Comparison of ENCODE assay signal across 10 mouse cellular contexts in genomic region chr10:21829062-21829731, GRCm38 (mm10). TPM values are rescaled to one million over a fixed set of nuclear protein-coding genes. Genes with fewer than 3 reads are reported as not detected.
DNase-seq lines count a peak whose midpoint lies in the region; ATAC-seq and TF ChIP-seq lines count a peak whose summit lies in the region.
"Had no signal": no experiment of that assay in that cellular context is flagged by ENCODE, and none has a peak within 500 bp of the region (broad histone marks: within the 10 kb centered on the region; RNA-seq: fewer than 3 reads in every experiment).

No protein-coding gene starts in this region.

- H3K9me3 ChIP-seq in embryonic facial prominence, embryonic 11.5 days (replicated peaks; ENCODE audit: control insufficient read depth, low read length): no peaks in the 10 kb centered on the region
- H3K9me3 ChIP-seq in limb, embryonic 11.5 days (ENCODE audit: control insufficient read depth, low read length): no peaks in the 10 kb centered on the region
- H3K9me3 ChIP-seq in stomach, postnatal 0 days (ENCODE audit: control insufficient read depth, low read length): no peaks in the 10 kb centered on the region

- no peaks in the 10 kb centered on the region for H3K27me3 ChIP-seq in embryonic facial prominence, embryonic 11.5 days (ENCODE audit: control insufficient read depth, insufficient read depth, low read length)
- no peaks in the 10 kb centered on the region for H3K27me3 ChIP-seq in limb, embryonic 11.5 days (ENCODE audit: control insufficient read depth, insufficient read depth, low read length)
- no peaks in the 10 kb centered on the region for H3K27me3 ChIP-seq in stomach, postnatal 0 days (ENCODE audit: control insufficient read depth, insufficient read depth, low read length)

- H3K9ac ChIP-seq in embryonic facial prominence, embryonic 11.5 days (replicated peaks; ENCODE audit: low read length): no peak overlapping the region
- H3K9ac ChIP-seq in limb, embryonic 11.5 days (ENCODE audit: low read length): no peak overlapping the region
- H3K9ac ChIP-seq in stomach, postnatal 0 days (ENCODE audit: low read length): no peak overlapping the region

- no peak overlapping the region for H3K27ac ChIP-seq in embryonic facial prominence, embryonic 11.5 days (replicated peaks; ENCODE audit: low read depth, low read length)
- H3K27ac ChIP-seq in limb, embryonic 11.5 days (replicated peaks; ENCODE audit: low read depth, low read length): no peak overlapping the region
- no peak overlapping the region; the same call in 1 of the 2 replicates for H3K27ac ChIP-seq in stomach, postnatal 0 days (replicated peaks)

- ATAC-seq in embryonic facial prominence, embryonic 11.5 days (replicated peaks; ENCODE audit: insufficient number of reproducible peaks, low FRiP score, low TSS enrichment, low read depth): no peak
- no peak for ATAC-seq in limb, embryonic 11.5 days (ENCODE audit: insufficient number of reproducible peaks, low FRiP score, low TSS enrichment, low read depth)
- ATAC-seq in stomach, postnatal 0 days (ENCODE audit: low FRiP score, low TSS enrichment): peak; percentile 79

- peak; percentile 60 for DNase-seq in left cerebral cortex, postnatal 4 days
- no peak for DNase-seq in left cerebral cortex, postnatal 14 days (ENCODE audit: low spot score in 2 of 2)
- peak; percentile 66 for DNase-seq in embryonic facial prominence, embryonic 11.5 days (ENCODE audit: low spot score)
- DNase-seq in limb, embryonic 11.5 days (ENCODE audit: low spot score): peak; percentile 49
- peak; percentile 51 for DNase-seq in stomach, postnatal 0 days (ENCODE audit: low spot score)
- DNase-seq in cerebellum, adult 9-10 months: no peak
- no peak for DNase-seq in ovary, postnatal 10 days (ENCODE audit: low spot score)
- DNase-seq in heart, postnatal 25 days (ENCODE audit: low spot score): no peak
- DNase-seq: right cerebral cortex, adult 18-20 months had no signal

- no peaks in the 10 kb centered on the region for H3K36me3 ChIP-seq in embryonic facial prominence, embryonic 11.5 days (replicated peaks; ENCODE audit: control insufficient read depth, insufficient read depth, low read depth, low read length)
- H3K36me3 ChIP-seq in limb, embryonic 11.5 days (ENCODE audit: control insufficient read depth, insufficient read depth, low read length): no peaks in the 10 kb centered on the region
- no peaks in the 10 kb centered on the region for H3K36me3 ChIP-seq in stomach, postnatal 0 days (ENCODE audit: control insufficient read depth, insufficient read depth, low read length)

- no peak for TF ChIP-seq EP300 in stomach, postnatal 0 days (optimal IDR thresholded peaks at IDR 0.05)

- no peak overlapping the region for H3K4me3 ChIP-seq in embryonic facial prominence, embryonic 11.5 days (ENCODE audit: low read depth, low read length)
- H3K4me3 ChIP-seq in limb, embryonic 11.5 days (ENCODE audit: low read depth, low read length): no peak overlapping the region
- no peak overlapping the region for H3K4me3 ChIP-seq in stomach, postnatal 0 days (ENCODE audit: low read depth, low read length)

- H3K4me1 ChIP-seq in embryonic facial prominence, embryonic 11.5 days (ENCODE audit: control insufficient read depth, insufficient read depth, low read length): no peaks in the 10 kb centered on the region; the same call in 1 of the 2 replicates
- peaks cover 12% of the 10 kb centered on the region for H3K4me1 ChIP-seq in limb, embryonic 11.5 days (ENCODE audit: control insufficient read depth, insufficient read depth, low read length)
- H3K4me1 ChIP-seq in stomach, postnatal 0 days (replicated peaks; ENCODE audit: control insufficient read depth, insufficient read depth): 0 out of 2 replicates have a peak, but pooled peaks cover 2% of the 10 kb centered on the region

- intact Hi-C loops in left cerebral cortex, postnatal 4 days (cut with DNase I): no loop called here
- intact Hi-C loops in left cerebral cortex, postnatal 14 days (cut with DNase I): no loop called here
- intact Hi-C loops in heart, postnatal 25 days (cut with DNase I): no loop called here

- WGBS in embryonic facial prominence, embryonic 11.5 days: 36% methylated on average over 11 of the region's 11 CpGs
- 32% methylated on average over 11 of the region's 11 CpGs for WGBS in limb, embryonic 11.5 days
- WGBS in stomach, postnatal 0 days: 46% methylated on average over 11 of the region's 11 CpGs

- H3K4me2 ChIP-seq in embryonic facial prominence, embryonic 11.5 days (ENCODE audit: low read depth, low read length): no peak overlapping the region
- no peak overlapping the region for H3K4me2 ChIP-seq in limb, embryonic 11.5 days (ENCODE audit: low read depth, severe bottlenecking)
- H3K4me2 ChIP-seq in stomach, postnatal 0 days (replicated peaks; ENCODE audit: low read depth): no peak overlapping the region
- H3K4me2 ChIP-seq: liver, embryonic 11.5 days had no signal

- TF ChIP-seq CTCF in stomach, postnatal 0 days (IDR thresholded peaks at IDR 0.05; ENCODE audit: low read depth): peak; percentile 9; the same call in 1 of the 2 replicates

RNA-seq across cellular contexts. Expression of gene Sgk1, which starts 52.8 kb away (rescaled TPM):
- 10 to 100 TPM; 70.3 to 86.9 TPM for total RNA-seq in left cerebral cortex, postnatal 4 days (2021)
- total RNA-seq in left cerebral cortex, postnatal 14 days (2021): 10 to 100 TPM; 73.2 to 94.7 TPM
- polyA plus RNA-seq in embryonic facial prominence, embryonic 11.5 days (2014; fragmentation: Nextera tagmentation; extraction: Ambion mirVana): 40.2 and 42.9 TPM in 2 replicates
- 23.3 and 27.4 TPM in 2 replicates for polyA plus RNA-seq in limb, embryonic 11.5 days (2014; fragmentation: Nextera tagmentation; extraction: Ambion mirVana)
- polyA plus RNA-seq in stomach, postnatal 0 days (2015; fragmentation: Nextera tagmentation; extraction: Ambion mirVana): 60.0 and 73.1 TPM in 2 replicates
- total RNA-seq in heart, postnatal 25 days (2021): 10 to 100 TPM; 46.0 to 51.8 TPM

Comparison
In these comparisons a context has a peak if more than half of its experiments do, and no peak if none do; other contexts are left out.
1. DNase-seq: peak in left cerebral cortex, postnatal 4 days (single experiment), embryonic facial prominence, embryonic 11.5 days (single experiment), limb, embryonic 11.5 days (single experiment) and stomach, postnatal 0 days (single experiment); none in left cerebral cortex, postnatal 14 days (0 of 2), cerebellum, adult 9-10 months (single experiment), ovary, postnatal 10 days (single experiment) and heart, postnatal 25 days (single experiment).